Mouse (Mus musculus): ENCODE data around the gene Rpl11. TPM values are rescaled to one million over a fixed set of nuclear protein-coding genes. Genes with fewer than 3 reads are reported as not detected.

Gene Rpl11
- polyA plus RNA-seq, 1 experiment: 466 TPM

- Histone ChIP-seq H3K36me3 (ENCODE audit: control insufficient read depth, insufficient read depth, low read length) (no peaks in the 10 kb centered on the region), H3K27me3 (ENCODE audit: control insufficient read depth, insufficient read depth, low read length) (no peaks in the 10 kb centered on the region), H3K27ac (ENCODE audit: control insufficient read depth, insufficient read depth, low read length) (peak overlapping the region; percentile 78), H3K4me1 (replicated peaks; ENCODE audit: control insufficient read depth, insufficient read depth, low read length) (peaks cover 58% of the 10 kb centered on the region), H3K4me3 (ENCODE audit: control insufficient read depth, insufficient read depth, low read length) (no peak overlapping the region)
- no peak for DNase-seq
- no peak for TF ChIP-seq POLR2A (IDR thresholded peaks at IDR 0.05; ENCODE audit: control insufficient read depth, extremely low read depth, insufficient read depth, low read length, poor library complexity)
- TF ChIP-seq CTCF (IDR thresholded peaks at IDR 0.05; ENCODE audit: borderline replicate concordance, control insufficient read depth, extremely low read depth, insufficient read depth, low read length, poor library complexity): no peak
- WGBS: 94% methylated on average over 18 of the region's 18 CpGs
Observed at GRCm38 (mm10) chr4:136094519-136095219, 41.4 kb upstream of the Rpl11 start.

DNA sequence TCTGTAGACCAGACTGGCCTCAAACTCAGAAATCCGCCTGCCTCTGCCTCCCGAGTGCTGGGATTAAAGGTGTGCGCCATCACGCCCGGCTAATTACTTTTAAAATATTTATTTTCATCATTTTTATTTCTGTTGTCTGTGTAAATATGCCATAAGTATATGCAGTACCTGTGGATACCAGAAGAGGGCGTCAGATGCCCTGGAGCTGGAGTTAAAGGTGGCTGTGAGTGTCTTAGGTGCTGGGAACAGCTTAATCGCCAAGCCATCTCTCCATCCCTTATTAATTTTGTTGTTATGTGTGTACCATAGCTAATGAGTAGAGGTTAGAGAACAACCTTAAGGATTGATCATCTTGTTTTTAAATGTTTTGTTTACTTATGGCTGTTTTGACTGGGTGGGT is 39.3 kb upstream of the Rpl11 start:
- H3K36me3 ChIP-seq (ENCODE audit: control insufficient read depth, insufficient read depth, low read length): no peaks in the 10 kb centered on the region
- TF ChIP-seq POLR2A (IDR thresholded peaks at IDR 0.05; ENCODE audit: control insufficient read depth, extremely low read depth, insufficient read depth, low read length, poor library complexity): no peak
- no peak for TF ChIP-seq CTCF (IDR thresholded peaks at IDR 0.05; ENCODE audit: borderline replicate concordance, control insufficient read depth, extremely low read depth, insufficient read depth, low read length, poor library complexity)
- 93% methylated on average over 7 of the region's 7 CpGs for WGBS
- H3K4me1 ChIP-seq (replicated peaks; ENCODE audit: control insufficient read depth, insufficient read depth, low read length): peaks cover 65% of the 10 kb centered on the region
- H3K27me3 ChIP-seq (ENCODE audit: control insufficient read depth, insufficient read depth, low read length): no peaks in the 10 kb centered on the region
- no peak overlapping the region for H3K4me3 ChIP-seq (ENCODE audit: control insufficient read depth, insufficient read depth, low read length)
- DNase-seq: no peak
- no peak overlapping the region for H3K27ac ChIP-seq (ENCODE audit: control insufficient read depth, insufficient read depth, low read length)

- 83% methylated on average over 4 of the region's 4 CpGs for WGBS
- no peak for DNase-seq
- TF ChIP-seq POLR2A (IDR thresholded peaks at IDR 0.05; ENCODE audit: control insufficient read depth, extremely low read depth, insufficient read depth, low read length, poor library complexity): no peak
- no peak for TF ChIP-seq CTCF (IDR thresholded peaks at IDR 0.05; ENCODE audit: borderline replicate concordance, control insufficient read depth, extremely low read depth, insufficient read depth, low read length, poor library complexity)
- Histone ChIP-seq H3K36me3 (ENCODE audit: control insufficient read depth, insufficient read depth, low read length) (no peaks in the 10 kb centered on the region), H3K27ac (ENCODE audit: control insufficient read depth, insufficient read depth, low read length) (peak overlapping the region; percentile 25; the same call in 1 of the 2 replicates), H3K4me1 (replicated peaks; ENCODE audit: control insufficient read depth, insufficient read depth, low read length) (peaks cover 65% of the 10 kb centered on the region), H3K27me3 (ENCODE audit: control insufficient read depth, insufficient read depth, low read length) (no peaks in the 10 kb centered on the region), H3K4me3 (ENCODE audit: control insufficient read depth, insufficient read depth, low read length) (no peak overlapping the region)
Observed at GRCm38 (mm10) chr4:136091346-136091745, 38.1 kb upstream of the Rpl11 start.

- Histone ChIP-seq H3K4me3 (ENCODE audit: control insufficient read depth, insufficient read depth, low read length) (no peak overlapping the region), H3K27ac (ENCODE audit: control insufficient read depth, insufficient read depth, low read length) (peak overlapping the region; percentile 99), H3K27me3 (ENCODE audit: control insufficient read depth, insufficient read depth, low read length) (no peaks in the 10 kb centered on the region), H3K4me1 (replicated peaks; ENCODE audit: control insufficient read depth, insufficient read depth, low read length) (peaks cover 55% of the 10 kb centered on the region), H3K36me3 (ENCODE audit: control insufficient read depth, insufficient read depth, low read length) (no peaks in the 10 kb centered on the region)
- peak; percentile 58 for DNase-seq
- TF ChIP-seq CTCF (IDR thresholded peaks at IDR 0.05; ENCODE audit: borderline replicate concordance, control insufficient read depth, extremely low read depth, insufficient read depth, low read length, poor library complexity) (no peak), POLR2A (IDR thresholded peaks at IDR 0.05; ENCODE audit: control insufficient read depth, extremely low read depth, insufficient read depth, low read length, poor library complexity) (no peak)
- 30% methylated on average over 11 of the region's 11 CpGs for WGBS
Observed at GRCm38 (mm10) chr4:136089748-136090583, 36.7 kb upstream of the Rpl11 start.

DNA sequence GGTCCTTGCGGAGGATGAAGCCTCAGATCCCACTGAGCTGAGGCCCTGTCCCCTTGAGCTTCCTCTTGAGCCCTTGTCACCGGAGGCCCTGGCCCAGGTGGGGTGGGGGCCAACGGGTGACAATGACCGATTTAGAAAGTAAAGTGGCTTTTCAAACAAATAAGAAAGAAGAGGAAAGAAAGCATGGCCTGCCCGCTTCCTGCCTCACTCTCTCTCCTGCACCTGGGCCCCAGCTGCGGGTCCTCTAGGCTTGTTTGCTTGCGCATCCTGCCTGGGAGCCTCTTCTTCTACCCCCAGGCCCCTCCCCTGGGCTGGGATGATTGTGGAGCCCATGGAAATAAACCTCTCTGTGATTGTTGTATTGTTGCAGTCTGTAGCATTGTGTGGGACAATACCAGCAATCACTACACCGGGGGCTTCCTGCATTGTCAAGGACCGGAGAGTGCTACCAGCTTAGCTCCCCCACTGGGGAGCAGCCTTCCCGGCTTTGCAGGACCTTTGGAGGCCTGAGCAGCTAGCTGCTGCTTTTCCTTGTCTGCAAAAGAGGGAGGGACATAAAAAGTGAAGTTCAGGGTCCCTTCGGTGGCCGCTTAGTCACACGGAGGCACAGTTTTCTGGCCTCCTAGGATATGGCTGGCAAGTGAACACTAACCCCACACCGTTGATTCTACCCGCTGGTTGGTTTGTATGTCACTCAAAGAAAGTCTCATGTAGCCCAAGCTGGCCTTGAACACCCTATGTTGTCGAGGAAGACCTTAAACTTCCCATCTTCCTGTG is 35.9 kb upstream of the Rpl11 start:
- H3K36me3 ChIP-seq (ENCODE audit: control insufficient read depth, insufficient read depth, low read length): no peaks in the 10 kb centered on the region
- peak; percentile 92 for DNase-seq
- no peaks in the 10 kb centered on the region for H3K27me3 ChIP-seq (ENCODE audit: control insufficient read depth, insufficient read depth, low read length)
- H3K4me3 ChIP-seq (ENCODE audit: control insufficient read depth, insufficient read depth, low read length): peak overlapping the region; percentile 26
- 16% methylated on average over 16 of the region's 16 CpGs for WGBS
- H3K4me1 ChIP-seq (replicated peaks; ENCODE audit: control insufficient read depth, insufficient read depth, low read length): peaks cover 47% of the 10 kb centered on the region
- 0 out of 2 replicates have a peak, but pooled peaks have one; percentile 20 for TF ChIP-seq CTCF (IDR thresholded peaks at IDR 0.05; ENCODE audit: borderline replicate concordance, control insufficient read depth, extremely low read depth, insufficient read depth, low read length, poor library complexity)
- peak; percentile 55 for TF ChIP-seq POLR2A (IDR thresholded peaks at IDR 0.05; ENCODE audit: control insufficient read depth, extremely low read depth, insufficient read depth, low read length, poor library complexity)
- peak overlapping the region; percentile 99 for H3K27ac ChIP-seq (ENCODE audit: control insufficient read depth, insufficient read depth, low read length)

DNA sequence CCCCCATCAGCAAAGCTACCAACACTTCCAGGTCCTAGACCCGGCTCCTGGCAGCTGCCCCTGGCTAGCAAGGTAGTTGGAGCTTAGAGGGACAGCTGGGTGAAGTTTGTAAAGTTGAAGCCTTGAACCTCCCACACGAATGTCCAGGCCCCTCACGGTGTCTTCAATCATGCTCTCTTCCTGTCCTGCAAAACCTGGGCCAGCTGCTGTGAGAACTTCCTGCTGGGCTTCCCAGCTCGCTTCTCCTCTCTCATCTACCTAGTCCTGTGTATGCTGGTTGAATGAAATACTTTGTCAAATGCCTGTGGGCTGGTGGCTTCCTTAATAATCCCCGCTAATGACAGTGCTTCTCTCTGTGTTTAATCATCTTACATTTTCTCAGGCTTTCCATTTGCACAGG is 35.1 kb upstream of the Rpl11 start:
- peaks cover 51% of the 10 kb centered on the region for H3K4me1 ChIP-seq (replicated peaks; ENCODE audit: control insufficient read depth, insufficient read depth, low read length)
- 13% methylated on average over 5 of the region's 5 CpGs for WGBS
- H3K27ac ChIP-seq (ENCODE audit: control insufficient read depth, insufficient read depth, low read length): peak overlapping the region; percentile 99
- no peak for TF ChIP-seq POLR2A (IDR thresholded peaks at IDR 0.05; ENCODE audit: control insufficient read depth, extremely low read depth, insufficient read depth, low read length, poor library complexity)
- no peak for TF ChIP-seq CTCF (IDR thresholded peaks at IDR 0.05; ENCODE audit: borderline replicate concordance, control insufficient read depth, extremely low read depth, insufficient read depth, low read length, poor library complexity)
- no peak for DNase-seq
- H3K4me3 ChIP-seq (ENCODE audit: control insufficient read depth, insufficient read depth, low read length): no peak overlapping the region
- no peaks in the 10 kb centered on the region for H3K36me3 ChIP-seq (ENCODE audit: control insufficient read depth, insufficient read depth, low read length)
- H3K27me3 ChIP-seq (ENCODE audit: control insufficient read depth, insufficient read depth, low read length): no peaks in the 10 kb centered on the region
